Mouse (Mus musculus) G1E (cell line): ENCODE measurements around the gene Iqgap1. TPM values are rescaled to one million over a fixed set of nuclear protein-coding genes. Genes with fewer than 3 reads are reported as not detected.

ENCODE experiments used
- ATAC-seq: 2 replicates; pipeline ENCODE4 v1.8.0; 2016; ENCODE audit warnings: mild to moderate bottlenecking; ENCODE audit not compliant: insufficient number of reproducible peaks, poor library complexity, low FRiP score, severe bottlenecking; ENCODE audit errors: extremely low read depth
- DNase-seq: peaks from one replicate; pipeline ENCODE4 v3.0.0; 2012; ENCODE audit warnings: low spot score
- H3K27me3 ChIP-seq: 2 replicates; pipeline ENCODE4 v1.6.1; 2012; ENCODE audit warnings: mild to moderate bottlenecking, low read length, inconsistent platforms; ENCODE audit not compliant: insufficient read depth
- H3K36me3 ChIP-seq: replicated peaks from 2 replicates; pipeline ENCODE3; 2012; ENCODE audit warnings: mild to moderate bottlenecking, inconsistent platforms
- H3K4me1 ChIP-seq: 2 replicates; pipeline ENCODE4 v1.6.1; 2012; ENCODE audit warnings: low read depth, low read length, inconsistent platforms, mixed read lengths; ENCODE audit not compliant: insufficient read depth
- H3K4me3 ChIP-seq: 2 replicates; pipeline ENCODE4 v1.5.1; 2012; ENCODE audit warnings: low read depth, mild to moderate bottlenecking, inconsistent platforms, low read length, moderate library complexity, mixed read lengths
- H3K9me3 ChIP-seq: replicated peaks from 2 replicates; pipeline ENCODE4 v1.6.1; 2012; ENCODE audit warnings: inconsistent platforms
- CTCF ChIP-seq: IDR thresholded peaks from 2 replicates; pipeline ENCODE4 v1.5.1; 2012; ENCODE audit warnings: low read depth, low read length, inconsistent platforms, mixed read lengths
- GATA1 ChIP-seq: IDR thresholded peaks from 2 replicates; pipeline ENCODE4 v1.6.1; 2012; ENCODE audit warnings: borderline replicate concordance, low read length, inconsistent platforms, mixed read lengths
- GATA2 ChIP-seq: IDR thresholded peaks from 2 replicates; pipeline ENCODE4 v1.6.1; 2012; ENCODE audit warnings: low read depth, low read length, inconsistent platforms, borderline replicate concordance
- POLR2AphosphoS5 ChIP-seq: IDR thresholded peaks from 2 replicates; pipeline ENCODE4 v1.6.1; 2012; ENCODE audit warnings: low read depth, low read length, inconsistent platforms; ENCODE audit not compliant: insufficient replicate concordance
- TAL1 ChIP-seq: conservative IDR thresholded peaks from 2 replicates; pipeline ENCODE4 v1.6.1; 2012; ENCODE audit warnings: low read depth, low read length, inconsistent platforms, mixed read lengths
- polyA plus RNA-seq: library from polyadenylated mRNA; stranded (reverse); fragments of >175 nt; gene quantifications from 2 replicates; pipeline ENCODE4 v1.2.3, GENCODE M21; 2012
- total RNA-seq, 2 experiments: library from RNA; stranded (forward) in 1 of 2; stranded (reverse) in 1 of 2; fragments of 200-1000 nt in 1 of 2; fragments of >200 nt in 1 of 2; fragmentation: Nextera tagmentation in 1 of 2; gene quantifications; 2 replicates each; pipeline ENCODE4 v1.2.3; 2014 to 2017

Gene Iqgap1
- total and polyA plus RNA-seq, 3 experiments: 22.0 to 179 (median 174) TPM

GRCm38 (mm10) chr7:80783841-80784240 is 41.9 kb downstream of the Iqgap1 start:
- H3K4me1 ChIP-seq: peaks cover 72% of the 10 kb centered on the region

GRCm38 (mm10) chr7:80782155-80783109 is 43.3 kb downstream of the Iqgap1 start:
- DNase-seq: peak; percentile 61
- H3K36me3 ChIP-seq: peaks cover 56% of the 10 kb centered on the region
- H3K9me3 ChIP-seq: no peaks in the 10 kb centered on the region
- peaks cover 78% of the 10 kb centered on the region for H3K4me1 ChIP-seq
- no peaks in the 10 kb centered on the region for H3K27me3 ChIP-seq
- no peak for ATAC-seq
- peak overlapping the region; percentile 64; the same call in 1 of the 2 replicates for H3K4me3 ChIP-seq
- no peak for TF ChIP-seq GATA1
- no peak for TF ChIP-seq POLR2AphosphoS5
- no peak for TF ChIP-seq GATA2
- no peak for TF ChIP-seq TAL1
- TF ChIP-seq CTCF: no peak

More at GRCm38 (mm10) chr7:80783841-80784240, 41.9 kb downstream of the Iqgap1 start:
- H3K4me3 ChIP-seq: no peak overlapping the region
- no peaks in the 10 kb centered on the region for H3K27me3 ChIP-seq
- no peaks in the 10 kb centered on the region for H3K9me3 ChIP-seq
- TF ChIP-seq CTCF (no peak), GATA1 (no peak), TAL1 (no peak), GATA2 (no peak), POLR2AphosphoS5 (no peak)
- ATAC-seq (no peak), DNase-seq (no peak)
- H3K36me3 ChIP-seq: peaks cover 52% of the 10 kb centered on the region

- no peaks in the 10 kb centered on the region for H3K27me3 ChIP-seq
- TF ChIP-seq POLR2AphosphoS5 (no peak), GATA1 (no peak), CTCF (no peak), GATA2 (no peak), TAL1 (no peak)
- ATAC-seq (no peak), DNase-seq (peak; percentile 15)
- peak overlapping the region; percentile 64; the same call in 1 of the 2 replicates for H3K4me3 ChIP-seq
- H3K36me3 ChIP-seq: peaks cover 53% of the 10 kb centered on the region
- H3K4me1 ChIP-seq: peaks cover 76% of the 10 kb centered on the region
- no peaks in the 10 kb centered on the region for H3K9me3 ChIP-seq
These were observed 44.2 kb downstream of the Iqgap1 start for GRCm38 (mm10) chr7:80781444-80782120.

- peak; percentile 87 for ATAC-seq
- peaks cover 59% of the 10 kb centered on the region for H3K36me3 ChIP-seq
- no peaks in the 10 kb centered on the region for H3K27me3 ChIP-seq
- TF ChIP-seq TAL1: peak; percentile 46; the same call in 1 of the 2 replicates
- TF ChIP-seq GATA1: no peak
- H3K9me3 ChIP-seq: no peaks in the 10 kb centered on the region
- peaks cover 86% of the 10 kb centered on the region for H3K4me1 ChIP-seq
- peak; percentile 52 for DNase-seq
- H3K4me3 ChIP-seq: peak overlapping the region; percentile 68; the same call in 1 of the 2 replicates
These were observed 46.7 kb downstream of the Iqgap1 start for GRCm38 (mm10) chr7:80778958-80779669.

- no peak for ATAC-seq
- peaks cover 83% of the 10 kb centered on the region for H3K4me1 ChIP-seq
- no peak for DNase-seq
- H3K36me3 ChIP-seq: peaks cover 58% of the 10 kb centered on the region
- TF ChIP-seq GATA1 (no peak), POLR2AphosphoS5 (no peak), CTCF (no peak), GATA2 (no peak), TAL1 (no peak)
- no peak overlapping the region; the same call in 1 of the 2 replicates for H3K4me3 ChIP-seq
- no peaks in the 10 kb centered on the region for H3K27me3 ChIP-seq
- no peaks in the 10 kb centered on the region for H3K9me3 ChIP-seq
These were observed 47.4 kb downstream of the Iqgap1 start for GRCm38 (mm10) chr7:80778376-80778775.

GRCm38 (mm10) chr7:80777151-80777550 is 48.6 kb downstream of the Iqgap1 start:
- Histone ChIP-seq H3K4me1 (peaks cover 72% of the 10 kb centered on the region), H3K36me3 (peaks cover 57% of the 10 kb centered on the region), H3K4me3 (no peak overlapping the region), H3K9me3 (no peaks in the 10 kb centered on the region), H3K27me3 (no peaks in the 10 kb centered on the region)
- DNase-seq (no peak), ATAC-seq (no peak)
- no peak for TF ChIP-seq GATA1
- TF ChIP-seq TAL1: no peak
- no peak for TF ChIP-seq GATA2
- no peak for TF ChIP-seq POLR2AphosphoS5
- no peak for TF ChIP-seq CTCF
